Mouse (Mus musculus) hindbrain, postnatal 0 days (tissue): ENCODE measurements around the gene Ccz1. TPM values are rescaled to one million over a fixed set of nuclear protein-coding genes. Genes with fewer than 3 reads are reported as not detected.

ENCODE experiments used
- ATAC-seq: fragments of 200-750 bp; cut with Nextera tagmentation; 2 replicates; pipeline ENCODE4 v1.8.0; 2017; ENCODE audit warnings: mild to moderate bottlenecking, moderate TSS enrichment, moderate library complexity
- DNase-seq: peaks from one replicate; pipeline ENCODE4 v3.0.0-alpha.2; 2015; ENCODE audit warnings: low spot score
- H3K27ac ChIP-seq: fragments of 300-500 bp; sonication (generic); 2 replicates; pipeline ENCODE4 v1.5.1; 2014; ENCODE audit warnings: mild to moderate bottlenecking
- H3K27me3 ChIP-seq: fragments of 300-500 bp; sonication (generic); 2 replicates; pipeline ENCODE4 v1.6.1; 2014; ENCODE audit warnings: low read length, mixed read lengths; ENCODE audit not compliant: insufficient read depth
- H3K36me3 ChIP-seq: fragments of 300-500 bp; sonication (generic); 2 replicates; pipeline ENCODE4 v1.6.1; 2014; ENCODE audit warnings: low read length, mixed read lengths; ENCODE audit not compliant: insufficient read depth
- H3K4me1 ChIP-seq: fragments of 300-500 bp; sonication (generic); 2 replicates; pipeline ENCODE4 v1.6.1; 2014; ENCODE audit warnings: antibody characterized with exemption, low read length, mixed read lengths; ENCODE audit not compliant: insufficient read depth
- H3K4me2 ChIP-seq: fragments of 300-500 bp; sonication (generic); 2 replicates; pipeline ENCODE4 v1.6.1; 2014; ENCODE audit warnings: low read depth, mild to moderate bottlenecking, low read length, moderate library complexity, mixed read lengths
- H3K4me3 ChIP-seq: fragments of 300-500 bp; sonication (generic); 2 replicates; pipeline ENCODE4 v1.5.1; 2014; ENCODE audit warnings: low read length
- H3K9ac ChIP-seq: fragments of 300-500 bp; sonication (generic); replicated peaks from 2 replicates; pipeline ENCODE4 v1.6.1; 2014; ENCODE audit warnings: mild to moderate bottlenecking, low read length, moderate library complexity, mixed read lengths
- H3K9me3 ChIP-seq: fragments of 300-500 bp; sonication (generic); 2 replicates; pipeline ENCODE4 v1.6.1; 2016; ENCODE audit warnings: low read length, mixed read lengths
- CTCF ChIP-seq: IDR thresholded peaks from 2 replicates; pipeline ENCODE4 v1.5.1; 2016; ENCODE audit warnings: antibody characterized with exemption, control low read depth, low read depth
- WGBS: fragments of 180-500 bp; shearing (Covaris S2); extraction: QIAGEN DNeasy Blood & Tissue Kit; methylation state at CpG from one replicate; pipeline ENCODE4 v1.1.7; 2014; 5-methylcytosine and 5-hydroxymethylcytosine counted together
- polyA plus RNA-seq: library from polyadenylated mRNA; unstranded; fragments of >200 nt; fragmentation: Nextera tagmentation; extraction: Ambion mirVana; gene quantifications from 2 replicates; pipeline ENCODE4 v1.2.1, GENCODE M21; 2015
- total RNA-seq: library from RNA; depleted of rRNA; stranded (reverse); fragments of >200 nt; gene quantifications from 2 replicates; pipeline ENCODE4 v1.2.3, GENCODE M21; 2014; rRNA removed

The Ccz1 gene
- total RNA-seq (38.7 and 52.0 TPM in 2 replicates), polyA plus RNA-seq (71.2 and 74.8 TPM in 2 replicates)

DNA sequence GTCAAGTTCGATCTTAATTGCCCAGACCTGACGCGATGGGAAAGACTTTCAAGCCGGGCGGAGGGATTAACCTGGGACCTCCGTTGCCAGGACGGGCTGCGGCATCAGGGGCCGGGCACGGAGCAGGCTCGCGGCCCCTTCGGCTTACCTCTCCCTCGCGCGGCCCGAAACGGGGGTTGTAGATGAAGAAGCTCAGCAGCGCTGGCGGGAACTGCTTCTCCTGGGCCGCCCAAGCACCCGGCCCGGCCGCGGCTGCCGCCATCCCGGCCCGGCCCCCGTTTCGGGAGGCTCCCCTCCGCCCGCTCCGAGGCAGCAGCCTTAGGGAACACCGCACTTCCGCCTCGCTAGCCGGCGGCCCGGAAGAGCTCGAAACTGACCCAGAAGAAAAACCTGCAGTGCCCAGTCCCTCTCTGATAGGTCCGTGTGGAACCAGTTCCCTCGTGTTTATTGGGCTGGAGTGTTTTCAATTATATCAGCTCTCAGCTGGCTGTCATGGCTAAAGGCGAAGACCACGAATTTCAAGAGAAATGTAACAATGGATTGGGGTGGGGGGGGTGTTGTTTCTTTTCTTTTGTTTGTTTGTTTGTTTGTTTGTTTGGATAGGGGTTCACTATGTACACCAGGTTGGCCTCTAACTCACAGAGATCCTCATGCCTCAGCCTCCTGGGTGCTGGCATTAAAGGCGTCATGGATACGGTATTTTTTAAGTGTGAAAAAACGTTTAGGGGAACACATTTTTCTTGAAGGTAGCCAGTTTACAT lies at the start of gene Ccz1:
TSS of gene Ccz1 (minus strand) at position 327 of the 761 bp plus-strand sequence.
- Histone ChIP-seq H3K27me3 (no peaks in the 10 kb centered on the region), H3K4me2 (peak within 1 kb of the TSS; percentile 61), H3K4me1 (no peaks in the 10 kb centered on the region), H3K4me3 (peak within 1 kb of the TSS; percentile 98), H3K9me3 (no peaks in the 10 kb centered on the region), H3K27ac (peak within 1 kb of the TSS; percentile 76), H3K9ac (peak within 1 kb of the TSS; percentile 82), H3K36me3 (peaks cover 24% of the 10 kb centered on the region)
- DNase-seq = peak; percentile 93
- peak; percentile 98 for ATAC-seq
- TF ChIP-seq CTCF = no peak
- whole genome bisulfite sequencing = 3% methylated on average over 44 of the region's 47 CpGs

DNA sequence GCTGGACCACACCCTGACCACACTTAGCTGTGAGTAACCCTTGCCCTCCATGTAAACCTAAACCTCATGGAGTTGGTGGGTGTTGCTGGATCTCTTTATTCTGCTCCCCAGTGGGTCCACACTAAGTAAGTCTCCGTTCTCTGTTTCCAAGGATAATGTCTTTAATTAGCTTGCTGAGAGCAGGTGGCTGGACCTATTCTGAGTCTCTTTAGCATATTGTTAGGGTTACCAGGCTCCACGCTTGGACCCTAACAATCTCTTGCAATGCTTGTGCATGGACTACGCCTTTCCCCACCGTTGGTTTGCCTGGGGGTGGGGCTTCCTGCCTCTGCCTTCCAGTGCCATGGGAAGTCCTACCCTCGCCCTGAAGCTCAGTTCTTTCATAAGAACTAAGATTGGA lies 49.4 kb upstream of the Ccz1 start:
- no peaks in the 10 kb centered on the region for H3K9me3 ChIP-seq
- ATAC-seq (no peak), DNase-seq (no peak)
- WGBS = 63% methylated on average over 5 of the region's 5 CpGs
- no peak overlapping the region for H3K4me2 ChIP-seq
- H3K9ac ChIP-seq = no peak overlapping the region
- no peaks in the 10 kb centered on the region for H3K4me1 ChIP-seq
- H3K4me3 ChIP-seq = no peak overlapping the region
- H3K27ac ChIP-seq = no peak overlapping the region
- H3K27me3 ChIP-seq = no peaks in the 10 kb centered on the region
- TF ChIP-seq CTCF = no peak
- no peaks in the 10 kb centered on the region for H3K36me3 ChIP-seq

DNA sequence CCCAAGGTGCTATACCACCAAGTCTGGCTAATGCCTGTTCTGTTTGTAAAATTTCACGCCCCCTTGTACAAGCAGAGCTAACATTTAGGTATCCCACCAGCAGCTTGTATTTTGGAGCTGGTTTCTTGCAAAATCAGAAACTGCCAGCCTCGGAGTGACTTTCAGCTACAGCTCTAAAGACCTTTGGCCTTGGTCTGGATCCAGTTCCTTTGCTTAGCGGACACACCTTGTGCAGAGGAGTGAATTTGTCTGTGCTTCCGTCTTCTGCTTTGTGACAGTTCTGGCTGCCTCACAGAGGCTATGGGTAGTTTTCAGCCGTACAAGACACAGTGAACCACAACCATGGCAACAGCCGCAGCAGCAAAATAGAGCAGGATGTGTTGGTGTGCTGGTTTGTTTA lies 39.7 kb upstream of the Ccz1 start:
- Histone ChIP-seq H3K4me3 (no peak overlapping the region), H3K27ac (no peak overlapping the region), H3K27me3 (no peaks in the 10 kb centered on the region), H3K9ac (no peak overlapping the region), H3K36me3 (no peaks in the 10 kb centered on the region), H3K4me2 (no peak overlapping the region), H3K4me1 (no peaks in the 10 kb centered on the region), H3K9me3 (no peaks in the 10 kb centered on the region)
- DNase-seq (no peak), ATAC-seq (no peak)
- 86% methylated on average over 6 of the region's 6 CpGs for WGBS
- no peak for TF ChIP-seq CTCF

DNA sequence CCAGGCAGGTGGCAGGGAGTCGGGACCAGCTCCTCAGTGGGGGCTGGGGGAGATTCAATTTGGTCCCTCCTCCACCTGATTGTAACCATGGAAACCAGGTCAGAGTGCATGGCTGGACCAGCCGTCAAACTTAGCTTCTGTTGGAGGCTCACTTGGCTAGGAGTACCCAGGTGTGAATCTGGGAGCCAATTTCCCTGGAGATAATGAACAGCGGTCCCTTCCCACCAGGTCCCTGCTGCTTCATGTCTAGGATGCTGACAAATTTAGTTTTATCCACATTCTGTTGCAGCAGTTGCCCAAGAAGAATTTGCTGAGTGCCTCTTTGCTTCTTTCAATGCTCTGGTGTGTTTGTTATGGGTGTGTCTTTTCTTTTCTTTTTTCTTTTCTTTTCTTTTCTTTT lies 38.8 kb upstream of the Ccz1 start:
- Histone ChIP-seq H3K4me3 (no peak overlapping the region), H3K27me3 (no peaks in the 10 kb centered on the region), H3K9me3 (no peaks in the 10 kb centered on the region), H3K36me3 (no peaks in the 10 kb centered on the region), H3K4me1 (no peaks in the 10 kb centered on the region), H3K4me2 (no peak overlapping the region), H3K9ac (no peak overlapping the region), H3K27ac (no peak overlapping the region)
- ATAC-seq (no peak), DNase-seq (peak; percentile 16)
- whole genome bisulfite sequencing = 43% methylated on average over 3 of the region's 3 CpGs
- no peak for TF ChIP-seq CTCF

DNA sequence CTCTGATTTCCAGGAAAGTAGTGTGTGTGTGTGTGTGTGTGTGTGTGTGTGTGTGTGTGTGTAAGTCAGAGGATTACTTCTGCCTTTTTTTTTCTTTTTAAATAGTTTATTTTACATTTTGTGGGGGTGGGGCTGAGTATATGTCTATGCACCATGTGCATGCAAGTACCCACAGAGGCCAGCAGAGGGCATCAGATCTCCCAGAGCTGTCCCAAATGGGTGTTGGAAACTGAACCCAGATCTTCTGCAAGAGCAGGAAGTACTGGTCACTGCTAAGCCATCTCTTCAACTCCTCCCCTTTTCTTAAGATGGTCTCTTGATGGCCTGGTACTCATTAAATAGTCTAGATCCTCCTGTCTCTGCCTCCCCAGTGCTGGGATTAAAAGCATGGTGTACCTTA lies 36.6 kb upstream of the Ccz1 start:
- ATAC-seq (no peak), DNase-seq (no peak)
- no peak overlapping the region for H3K27ac ChIP-seq
- no peaks in the 10 kb centered on the region for H3K9me3 ChIP-seq
- H3K9ac ChIP-seq = no peak overlapping the region
- no peaks in the 10 kb centered on the region for H3K27me3 ChIP-seq
- no peaks in the 10 kb centered on the region for H3K36me3 ChIP-seq
- no peak overlapping the region for H3K4me3 ChIP-seq
- H3K4me2 ChIP-seq = no peak overlapping the region
- H3K4me1 ChIP-seq = no peaks in the 10 kb centered on the region
- peak; percentile 37 for TF ChIP-seq CTCF

DNA sequence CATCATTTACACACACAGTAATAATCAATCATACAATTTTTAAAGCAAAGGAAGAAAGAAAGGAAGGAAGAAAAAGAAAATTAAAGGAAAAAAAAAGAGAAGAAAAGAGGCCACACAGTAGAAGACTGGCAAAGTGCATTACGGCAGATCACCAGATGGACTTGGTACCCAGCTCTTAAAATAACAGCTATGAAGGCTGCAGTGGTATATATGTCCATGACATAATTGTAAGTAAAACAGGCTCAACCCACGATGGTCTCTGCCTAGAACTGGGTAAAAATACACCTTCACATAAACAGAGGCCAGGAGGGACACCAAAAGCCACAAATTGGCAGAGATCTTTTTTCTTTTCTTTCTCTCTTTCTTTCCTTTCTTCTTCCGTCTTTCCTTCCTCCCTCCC lies 35.2 kb upstream of the Ccz1 start:
- Histone ChIP-seq H3K27ac (no peak overlapping the region), H3K4me1 (no peaks in the 10 kb centered on the region), H3K4me3 (no peak overlapping the region), H3K27me3 (no peaks in the 10 kb centered on the region), H3K36me3 (no peaks in the 10 kb centered on the region), H3K9ac (no peak overlapping the region), H3K4me2 (no peak overlapping the region), H3K9me3 (no peaks in the 10 kb centered on the region)
- no peak for TF ChIP-seq CTCF
- no peak for ATAC-seq
- WGBS = 66% methylated on average over 3 of the region's 3 CpGs
- DNase-seq = no peak

DNA sequence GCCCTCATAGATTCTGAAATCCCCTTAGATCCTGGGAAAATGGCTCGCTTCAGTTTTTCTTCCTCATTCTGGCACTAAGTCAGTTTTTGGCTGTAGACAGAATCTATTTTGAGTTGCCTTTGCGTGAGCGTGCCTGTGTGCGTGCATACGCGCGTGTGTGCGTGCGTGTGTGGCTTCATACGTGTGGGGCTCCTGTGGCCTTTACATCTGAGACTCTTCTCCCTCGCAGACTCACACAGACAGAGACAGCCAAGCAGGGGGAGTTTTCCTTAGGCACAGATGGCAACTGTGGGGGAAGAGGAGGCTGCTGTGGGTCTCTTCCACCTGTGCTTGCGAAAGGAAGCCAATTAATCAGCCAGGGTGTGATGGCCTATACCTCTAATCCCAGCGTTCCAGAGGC lies 32.6 kb upstream of the Ccz1 start:
- Histone ChIP-seq H3K27ac (peak overlapping the region; percentile 45; the same call in 1 of the 2 replicates), H3K4me2 (no peak overlapping the region), H3K9me3 (no peaks in the 10 kb centered on the region), H3K9ac (0 out of 2 replicates have a peak overlapping the region, but pooled peaks have one; percentile 13), H3K4me1 (no peaks in the 10 kb centered on the region), H3K36me3 (no peaks in the 10 kb centered on the region), H3K4me3 (no peak overlapping the region), H3K27me3 (no peaks in the 10 kb centered on the region)
- DNase-seq (peak; percentile 49), ATAC-seq (peak; percentile 56)
- no peak for TF ChIP-seq CTCF
- 45% methylated on average over 13 of the region's 13 CpGs for WGBS
